Mouse (Mus musculus) liver, embryonic 13.5 days (tissue): ENCODE results near the gene Erich3. TPM values are rescaled to one million over a fixed set of nuclear protein-coding genes. Genes with fewer than 3 reads are reported as not detected.
A peak's percentile ranks its signal among the peaks of the same experiment; 100 is the strongest.

Experiments used
- ATAC-seq: fragments of 200-750 bp; cut with Nextera tagmentation; 2 replicates; pipeline ENCODE4 v1.8.0; 2017; ENCODE audit warnings: low read depth, mild to moderate bottlenecking, moderate number of reproducible peaks, moderate library complexity
- DNase-seq: peaks from one replicate; pipeline ENCODE4 v3.0.0; 2022
- H3K27ac ChIP-seq: fragments of 300-500 bp; sonication (generic); 2 replicates; pipeline ENCODE4 v1.5.1; 2015; ENCODE audit warnings: moderate library complexity, mild to moderate bottlenecking, inconsistent platforms
- H3K27me3 ChIP-seq: fragments of 300-500 bp; sonication (generic); 2 replicates; pipeline ENCODE4 v1.6.1; 2015; ENCODE audit warnings: mild to moderate bottlenecking, inconsistent platforms
- H3K36me3 ChIP-seq: fragments of 300-500 bp; sonication (generic); 2 replicates; pipeline ENCODE4 v1.6.1; 2015; ENCODE audit warnings: mild to moderate bottlenecking, inconsistent platforms
- H3K4me1 ChIP-seq: fragments of 300-500 bp; sonication (generic); replicated peaks from 2 replicates; pipeline ENCODE4 v1.6.1; 2015; ENCODE audit warnings: inconsistent platforms
- H3K4me2 ChIP-seq: fragments of 300-500 bp; sonication (generic); 2 replicates; pipeline ENCODE4 v1.6.1; 2015; ENCODE audit warnings: inconsistent platforms, mild to moderate bottlenecking, moderate library complexity
- H3K4me3 ChIP-seq: fragments of 300-500 bp; sonication (generic); replicated peaks from 2 replicates; pipeline ENCODE4 v1.5.1; 2015; ENCODE audit warnings: mild to moderate bottlenecking, inconsistent platforms
- H3K9ac ChIP-seq: fragments of 300-500 bp; sonication (generic); 2 replicates; pipeline ENCODE4 v1.6.1; 2015; ENCODE audit warnings: mild to moderate bottlenecking, inconsistent platforms
- H3K9me3 ChIP-seq: fragments of 300-500 bp; sonication (generic); replicated peaks from 2 replicates; pipeline ENCODE4 v1.6.1; 2016; ENCODE audit warnings: inconsistent platforms
- WGBS: fragments of 180-500 bp; shearing (Covaris S2); methylation state at CpG from one replicate; pipeline ENCODE4 v1.1.7; 2015; ENCODE audit not compliant: insufficient replicate concordance; 5-methylcytosine and 5-hydroxymethylcytosine counted together
- polyA plus RNA-seq: library from polyadenylated mRNA; unstranded; fragments of >200 nt; fragmentation: Nextera tagmentation; extraction: Ambion mirVana; gene quantifications from 2 replicates; pipeline ENCODE4 v1.2.1, GENCODE M21; 2015

Erich3 gene
- polyA plus RNA-seq, 1 experiment from 2014 or later = not detected

- DNase-seq = peak; percentile 5
- H3K27me3 ChIP-seq = no peaks in the 10 kb centered on the region
Observed at GRCm38 (mm10) chr3:154652581-154653420, 10.9 kb upstream of the Erich3 start.

GRCm38 (mm10) chr3:154653454-154653853 lies 10.2 kb upstream of the Erich3 start:
- Histone ChIP-seq H3K4me3 (no peak overlapping the region), H3K27me3 (no peaks in the 10 kb centered on the region), H3K4me1 (no peaks in the 10 kb centered on the region), H3K36me3 (no peaks in the 10 kb centered on the region), H3K27ac (no peak overlapping the region), H3K9me3 (no peaks in the 10 kb centered on the region), H3K9ac (no peak overlapping the region), H3K4me2 (no peak overlapping the region)
- DNase-seq = no peak
- ATAC-seq = no peak
- WGBS = 49% methylated on average over 5 of the region's 5 CpGs

More at GRCm38 (mm10) chr3:154652581-154653420, 10.9 kb upstream of the Erich3 start:
- Histone ChIP-seq H3K9ac (no peak overlapping the region), H3K9me3 (no peaks in the 10 kb centered on the region), H3K36me3 (no peaks in the 10 kb centered on the region), H3K4me2 (no peak overlapping the region), H3K4me3 (no peak overlapping the region), H3K4me1 (no peaks in the 10 kb centered on the region), H3K27ac (no peak overlapping the region)
- no peak for ATAC-seq
- 42% methylated on average over 24 of the region's 24 CpGs for WGBS

- no peak overlapping the region for H3K27ac ChIP-seq
- no peak overlapping the region for H3K9ac ChIP-seq
- no peaks in the 10 kb centered on the region for H3K36me3 ChIP-seq
- no peaks in the 10 kb centered on the region for H3K4me1 ChIP-seq
- H3K4me2 ChIP-seq = no peak overlapping the region
- DNase-seq = no peak
- H3K9me3 ChIP-seq = no peaks in the 10 kb centered on the region
- no peak overlapping the region for H3K4me3 ChIP-seq
- WGBS = 58% methylated on average over 6 of the region's 6 CpGs
- ATAC-seq = no peak
- no peaks in the 10 kb centered on the region for H3K27me3 ChIP-seq
Observed at GRCm38 (mm10) chr3:154654284-154654683, 9.4 kb upstream of the Erich3 start.

GRCm38 (mm10) chr3:154654901-154655300 lies 8.8 kb upstream of the Erich3 start:
- no peaks in the 10 kb centered on the region for H3K27me3 ChIP-seq
- H3K27ac ChIP-seq = no peak overlapping the region
- no peaks in the 10 kb centered on the region for H3K9me3 ChIP-seq
- 39% methylated on average over 12 of the region's 12 CpGs for WGBS
- no peak overlapping the region for H3K4me3 ChIP-seq
- no peak overlapping the region for H3K4me2 ChIP-seq
- no peaks in the 10 kb centered on the region for H3K36me3 ChIP-seq
- no peak overlapping the region for H3K9ac ChIP-seq
- DNase-seq = no peak
- H3K4me1 ChIP-seq = no peaks in the 10 kb centered on the region
- no peak for ATAC-seq

GRCm38 (mm10) chr3:154655711-154656110 lies 7.9 kb upstream of the Erich3 start:
- no peaks in the 10 kb centered on the region for H3K9me3 ChIP-seq
- no peaks in the 10 kb centered on the region for H3K27me3 ChIP-seq
- H3K9ac ChIP-seq = no peak overlapping the region
- H3K36me3 ChIP-seq = no peaks in the 10 kb centered on the region
- H3K4me2 ChIP-seq = no peak overlapping the region
- WGBS = 67% methylated on average over 5 of the region's 5 CpGs
- DNase-seq (no peak), ATAC-seq (no peak)
- no peak overlapping the region for H3K27ac ChIP-seq
- no peak overlapping the region for H3K4me3 ChIP-seq
- no peaks in the 10 kb centered on the region for H3K4me1 ChIP-seq

GRCm38 (mm10) chr3:154663976-154664581 lies 420 bp downstream of the Erich3 start:
- Histone ChIP-seq H3K4me2 (0 out of 2 replicates have a peak overlapping the region, but pooled peaks have one; percentile 24), H3K4me1 (no peaks in the 10 kb centered on the region), H3K4me3 (no peak overlapping the region), H3K9ac (no peak overlapping the region), H3K27me3 (peaks cover 35% of the 10 kb centered on the region), H3K36me3 (no peaks in the 10 kb centered on the region), H3K9me3 (no peaks in the 10 kb centered on the region), H3K27ac (no peak overlapping the region)
- 6% methylated on average over 25 of the region's 27 CpGs for WGBS
- no peak for DNase-seq
- ATAC-seq = no peak

- 33% methylated on average over 4 of the region's 4 CpGs for WGBS
- ATAC-seq = no peak
- H3K9me3 ChIP-seq = no peaks in the 10 kb centered on the region
- no peaks in the 10 kb centered on the region for H3K36me3 ChIP-seq
- no peak overlapping the region for H3K4me3 ChIP-seq
- no peak overlapping the region for H3K9ac ChIP-seq
- H3K27me3 ChIP-seq = peaks cover 35% of the 10 kb centered on the region
- H3K4me2 ChIP-seq = no peak overlapping the region
- no peaks in the 10 kb centered on the region for H3K4me1 ChIP-seq
- DNase-seq = no peak
- no peak overlapping the region for H3K27ac ChIP-seq
Observed at GRCm38 (mm10) chr3:154664636-154665035, 977 bp downstream of the Erich3 start.

GRCm38 (mm10) chr3:154668485-154668884 lies 4.8 kb downstream of the Erich3 start:
- ATAC-seq (no peak), DNase-seq (no peak)
- H3K9ac ChIP-seq = no peak overlapping the region
- H3K4me3 ChIP-seq = no peak overlapping the region
- no peak overlapping the region for H3K4me2 ChIP-seq
- no peaks in the 10 kb centered on the region for H3K36me3 ChIP-seq
- no peaks in the 10 kb centered on the region for H3K4me1 ChIP-seq
- H3K27ac ChIP-seq = no peak overlapping the region
- WGBS = 54% methylated on average over 3 of the region's 3 CpGs
- H3K9me3 ChIP-seq = no peaks in the 10 kb centered on the region
- H3K27me3 ChIP-seq = peaks cover 25% of the 10 kb centered on the region

- DNase-seq (no peak), ATAC-seq (no peak)
- H3K4me1 ChIP-seq = no peaks in the 10 kb centered on the region
- H3K27me3 ChIP-seq = peaks cover 4% of the 10 kb centered on the region
- no peak overlapping the region for H3K4me2 ChIP-seq
- no peaks in the 10 kb centered on the region for H3K36me3 ChIP-seq
- 57% methylated on average over 6 of the region's 6 CpGs for WGBS
- no peak overlapping the region for H3K9ac ChIP-seq
- H3K27ac ChIP-seq = no peak overlapping the region
- H3K9me3 ChIP-seq = no peaks in the 10 kb centered on the region
- H3K4me3 ChIP-seq = no peak overlapping the region
Observed at GRCm38 (mm10) chr3:154670584-154670983, 6.9 kb downstream of the Erich3 start.

- H3K9ac ChIP-seq = no peak overlapping the region
- 51% methylated on average over 5 of the region's 5 CpGs for WGBS
- H3K36me3 ChIP-seq = no peaks in the 10 kb centered on the region
- ATAC-seq (no peak), DNase-seq (no peak)
- H3K4me3 ChIP-seq = no peak overlapping the region
- no peaks in the 10 kb centered on the region for H3K27me3 ChIP-seq
- H3K4me1 ChIP-seq = no peaks in the 10 kb centered on the region
- H3K27ac ChIP-seq = no peak overlapping the region
- H3K4me2 ChIP-seq = no peak overlapping the region
- H3K9me3 ChIP-seq = no peaks in the 10 kb centered on the region
Observed at GRCm38 (mm10) chr3:154671013-154671412, 7.4 kb downstream of the Erich3 start.

GRCm38 (mm10) chr3:154673326-154673725 lies 9.7 kb downstream of the Erich3 start:
- no peak for ATAC-seq
- no peak overlapping the region for H3K9ac ChIP-seq
- DNase-seq = no peak

GRCm38 (mm10) chr3:154682570-154682969 lies 18.9 kb downstream of the Erich3 start:
- H3K27ac ChIP-seq = no peak overlapping the region
- H3K9ac ChIP-seq = no peak overlapping the region
- no peaks in the 10 kb centered on the region for H3K36me3 ChIP-seq
- no peaks in the 10 kb centered on the region for H3K4me1 ChIP-seq
- H3K4me3 ChIP-seq = no peak overlapping the region
- ATAC-seq (no peak), DNase-seq (no peak)
- H3K27me3 ChIP-seq = no peaks in the 10 kb centered on the region
- H3K4me2 ChIP-seq = no peak overlapping the region
- 47% methylated on average over 2 of the region's 2 CpGs for WGBS
- no peaks in the 10 kb centered on the region for H3K9me3 ChIP-seq

More at GRCm38 (mm10) chr3:154673326-154673725, 9.7 kb downstream of the Erich3 start:
- Histone ChIP-seq H3K4me3 (no peak overlapping the region), H3K9me3 (no peaks in the 10 kb centered on the region), H3K27me3 (no peaks in the 10 kb centered on the region), H3K4me1 (no peaks in the 10 kb centered on the region), H3K36me3 (no peaks in the 10 kb centered on the region), H3K4me2 (no peak overlapping the region), H3K27ac (no peak overlapping the region)
- 48% methylated on average over 8 of the region's 8 CpGs for WGBS
